Mouse (Mus musculus) kidney, postnatal 4 days (tissue): Measurements from ENCODE around the gene Sync.

Source experiments
- DNase-seq, 2 experiments: peaks; one replicate each; pipeline ENCODE4 v3.0.0; 2021; ENCODE audit warnings: mixed read lengths in 2 of 2

Gene Sync

GRCm38 (mm10) chr4:129307936-129308335 is 20.5 kb downstream of the Sync start:
- no peak for DNase-seq

GRCm38 (mm10) chr4:129313886-129314285 is 26.5 kb downstream of the Sync start:
- DNase-seq: no peak

- DNase-seq: no peak
Measured at GRCm38 (mm10) chr4:129320876-129321275, 33.5 kb downstream of the Sync start.

- no peak for DNase-seq
Measured at GRCm38 (mm10) chr4:129322042-129322441, 34.6 kb downstream of the Sync start.

DNA sequence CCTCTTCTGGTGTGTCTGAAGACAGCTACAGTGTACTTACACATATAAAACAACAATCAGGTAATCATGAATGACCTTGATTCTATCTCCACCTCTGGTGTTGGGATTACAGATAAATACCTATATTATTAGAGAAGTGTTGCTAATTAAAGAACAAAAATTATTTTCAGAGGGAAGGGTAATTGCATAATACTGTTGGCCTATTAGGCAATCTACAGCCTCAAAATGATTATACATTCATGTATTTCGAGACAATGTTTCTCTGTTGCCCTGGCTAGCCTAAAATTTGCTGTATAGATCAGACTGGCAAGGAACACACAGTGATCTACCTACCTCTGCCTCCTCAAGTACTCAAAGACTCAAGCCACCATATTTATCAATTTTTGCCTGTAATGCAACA is 36.1 kb downstream of the Sync start:
- DNase-seq: no peak

- no peak for DNase-seq
Measured at GRCm38 (mm10) chr4:129324756-129325155, 37.3 kb downstream of the Sync start.

DNA sequence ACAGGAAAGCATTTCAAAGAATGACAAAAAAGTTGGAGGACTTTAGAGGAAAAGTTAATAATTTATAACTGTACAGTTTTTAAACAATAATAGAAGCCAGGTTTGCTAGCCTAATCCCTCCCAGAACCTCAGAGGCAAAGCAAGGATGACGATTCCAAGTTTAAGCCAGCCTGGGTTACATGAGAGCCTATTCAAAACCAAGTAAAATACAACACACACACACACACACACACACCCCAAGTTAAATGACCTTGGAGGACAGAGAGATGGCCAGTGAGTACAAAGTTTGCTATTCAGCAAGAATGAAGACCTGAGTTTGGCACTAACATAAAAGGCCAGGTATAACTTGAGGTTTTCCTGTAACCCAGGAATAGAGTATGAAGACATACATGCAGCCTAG is 38.8 kb downstream of the Sync start:
- DNase-seq: no peak

DNA sequence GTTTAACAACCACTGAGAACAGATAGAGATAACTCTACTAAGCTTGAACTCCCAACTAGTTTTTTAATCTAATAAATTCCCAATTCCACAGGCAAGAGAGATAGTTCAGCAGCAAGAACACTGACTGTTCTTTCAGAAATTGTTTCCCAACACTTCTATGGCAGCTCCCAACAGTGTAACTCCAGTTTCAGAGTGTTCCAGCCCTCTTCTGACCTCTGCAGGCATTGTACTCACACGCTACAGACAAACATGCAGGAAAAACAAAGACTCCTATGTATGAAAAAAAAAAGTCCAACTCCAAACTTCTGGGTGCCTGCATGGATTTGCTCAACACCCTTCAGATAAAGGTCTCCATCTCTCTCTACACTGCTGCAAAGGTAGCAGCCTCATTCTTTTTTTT is 45.4 kb downstream of the Sync start:
- DNase-seq: no peak

DNA sequence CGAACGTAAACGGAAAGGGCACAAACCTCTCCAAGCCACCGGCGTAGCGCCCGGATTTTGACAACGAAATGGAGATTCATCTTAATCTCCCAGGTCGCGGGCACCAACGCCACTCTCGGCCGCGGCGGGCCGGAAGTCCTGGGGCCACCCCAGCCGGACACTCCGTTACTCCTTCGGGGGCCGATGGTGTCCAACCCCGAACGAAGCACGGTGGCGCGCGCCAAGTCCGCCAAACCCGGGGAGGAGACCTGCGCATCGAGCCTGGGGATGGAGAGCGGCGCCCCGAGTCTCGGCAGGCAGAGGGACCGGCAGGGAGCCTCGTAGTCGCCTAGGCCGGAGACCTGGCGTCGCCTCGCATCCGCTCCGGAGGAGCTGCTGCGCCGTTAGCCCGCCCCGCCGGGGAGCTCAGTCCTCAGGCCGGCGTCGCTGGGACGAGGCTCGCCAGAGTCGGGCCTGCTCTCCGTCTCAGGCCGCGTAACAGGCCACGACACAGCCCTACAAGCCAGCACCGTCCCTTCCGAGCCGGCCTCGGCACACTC is 47.3 kb downstream of the Sync start:
- DNase-seq: no peak

DNA sequence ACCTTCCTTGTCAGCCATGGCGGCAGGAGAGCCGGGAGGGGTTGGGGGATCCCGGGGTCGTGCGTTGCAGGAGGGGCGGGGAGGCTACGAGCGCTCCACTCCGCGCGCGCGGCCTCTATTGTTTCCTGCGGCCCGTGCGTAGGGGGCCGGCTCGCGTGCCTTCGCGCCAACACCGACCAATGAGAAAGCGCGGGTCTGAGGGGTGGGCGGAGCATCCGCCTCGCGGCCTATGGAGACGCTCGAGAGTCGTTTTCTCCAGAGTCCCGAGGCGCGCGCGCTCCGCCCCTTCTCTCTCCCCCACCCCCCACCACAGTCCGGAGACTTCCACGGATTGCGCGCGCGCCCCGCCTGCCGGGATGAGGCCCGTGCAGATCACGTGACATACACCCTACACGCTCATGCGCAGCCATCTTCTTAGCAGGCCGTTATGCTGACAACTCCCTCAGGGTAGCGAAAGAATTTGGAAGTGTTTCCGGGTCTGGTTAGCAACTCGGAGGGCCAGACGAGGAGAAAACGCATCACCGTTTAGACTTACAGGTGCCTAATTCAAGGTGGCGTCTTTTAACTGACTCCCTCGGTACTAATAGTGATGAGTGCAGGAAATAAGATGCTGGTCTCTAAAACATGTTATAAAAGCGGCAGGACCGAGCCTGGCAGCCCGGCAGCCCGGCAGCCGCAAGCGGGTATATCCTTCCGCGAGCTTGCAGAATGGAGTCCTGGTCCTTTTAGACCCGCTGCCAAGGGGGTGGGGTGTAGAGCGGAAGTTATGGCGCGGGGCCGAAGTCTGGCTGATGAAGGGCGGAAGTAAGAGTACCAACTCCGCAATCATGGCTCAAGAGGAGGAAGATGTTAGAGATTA is 48.0 kb downstream of the Sync start, which contains the start of the genes Rbbp4 and Zbtb8os:
Gene Rbbp4, minus strand, starts transcription at position 155 of the 859 bp plus-strand sequence.
Gene Zbtb8os, plus strand, starts transcription at position 480 of the 859 bp plus-strand sequence.
- peak; percentile 98 to 99 for DNase-seq

DNA sequence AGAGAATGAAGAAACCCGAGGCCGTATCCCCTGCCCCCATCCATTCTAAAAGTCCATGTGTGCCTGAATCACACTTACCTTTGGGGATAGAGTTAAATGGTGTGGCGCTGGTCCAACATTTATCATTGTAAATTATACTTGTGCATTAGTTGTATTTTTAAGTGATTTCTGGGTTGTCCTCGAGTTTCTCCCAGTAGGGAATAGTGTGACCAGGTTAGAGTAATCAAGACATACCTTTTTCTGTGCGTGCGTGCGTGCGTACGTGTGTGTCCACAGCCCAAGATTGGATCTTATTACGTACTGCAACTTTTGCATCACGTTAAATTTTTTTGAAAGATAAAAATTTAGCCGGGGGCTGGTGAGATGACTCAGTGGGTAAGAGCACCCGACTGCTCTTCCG is 48.9 kb downstream of the Sync start:
- DNase-seq: no peak

DNA sequence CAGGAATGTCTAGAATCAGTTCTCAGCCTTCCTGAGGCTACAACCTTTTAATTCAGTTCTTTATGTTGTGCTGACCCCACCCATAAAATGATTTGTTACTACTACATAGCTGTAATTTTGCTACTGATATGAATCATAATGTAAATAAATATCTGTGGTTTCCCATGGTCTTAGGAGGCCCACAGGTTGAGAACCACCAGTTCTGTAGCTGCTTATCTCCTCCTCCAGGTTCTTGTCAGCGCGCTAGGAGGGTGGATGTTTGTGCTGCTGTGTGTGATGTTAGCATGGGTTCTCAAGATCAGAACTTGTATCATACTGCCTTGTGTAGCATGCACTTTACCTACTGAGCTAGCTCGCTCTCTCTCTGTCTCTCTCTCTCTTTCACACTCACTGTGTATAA is 52.3 kb downstream of the Sync start:
- no peak for DNase-seq

DNA sequence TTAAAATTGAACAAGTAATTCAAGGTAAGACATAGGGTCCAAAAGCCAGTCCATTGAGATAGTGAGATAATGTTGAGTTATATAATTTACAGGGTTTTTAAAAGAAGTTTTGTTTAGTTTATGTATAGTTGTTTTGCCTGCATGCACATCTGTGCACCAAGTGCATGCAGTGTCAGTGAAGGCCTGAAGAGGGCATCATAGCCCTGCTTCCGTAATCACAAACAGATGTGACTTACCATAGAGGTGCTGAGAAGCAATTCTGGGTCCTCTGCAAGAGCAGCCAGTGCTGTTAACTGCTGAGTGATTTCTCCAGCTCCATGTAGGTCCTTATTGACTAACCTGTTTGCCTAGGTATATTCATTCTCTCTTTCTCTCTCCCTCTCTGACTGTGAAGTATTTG is 54.5 kb downstream of the Sync start:
- DNase-seq: no peak

DNA sequence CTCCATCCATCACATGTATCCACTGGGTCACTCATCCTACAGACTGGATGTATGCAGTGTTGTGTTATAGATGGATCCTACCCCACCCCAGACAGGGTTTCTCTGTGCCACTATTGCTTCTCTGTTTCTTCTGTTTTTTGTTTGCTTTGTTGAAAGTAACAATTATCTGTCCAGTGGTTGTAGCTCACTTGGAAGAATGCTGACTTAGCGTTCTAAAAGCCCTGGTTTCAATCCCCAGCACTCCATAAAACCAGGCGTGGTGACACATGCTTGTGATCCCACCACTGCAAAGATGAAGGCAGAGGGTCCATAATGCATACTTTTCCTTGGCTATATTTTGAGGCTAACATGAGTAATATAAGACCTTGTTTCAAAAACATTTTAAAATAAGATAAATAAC is 55.3 kb downstream of the Sync start:
- DNase-seq: no peak

- DNase-seq: no peak
Measured at GRCm38 (mm10) chr4:129346481-129347154, 59.2 kb downstream of the Sync start.

GRCm38 (mm10) chr4:129350644-129351043 is 63.2 kb downstream of the Sync start:
- DNase-seq: peak; percentile 89 to 90

- DNase-seq: no peak
Measured at GRCm38 (mm10) chr4:129351111-129351510, 63.7 kb downstream of the Sync start.

GRCm38 (mm10) chr4:129353176-129353575 is 65.8 kb downstream of the Sync start:
- DNase-seq: no peak

DNA sequence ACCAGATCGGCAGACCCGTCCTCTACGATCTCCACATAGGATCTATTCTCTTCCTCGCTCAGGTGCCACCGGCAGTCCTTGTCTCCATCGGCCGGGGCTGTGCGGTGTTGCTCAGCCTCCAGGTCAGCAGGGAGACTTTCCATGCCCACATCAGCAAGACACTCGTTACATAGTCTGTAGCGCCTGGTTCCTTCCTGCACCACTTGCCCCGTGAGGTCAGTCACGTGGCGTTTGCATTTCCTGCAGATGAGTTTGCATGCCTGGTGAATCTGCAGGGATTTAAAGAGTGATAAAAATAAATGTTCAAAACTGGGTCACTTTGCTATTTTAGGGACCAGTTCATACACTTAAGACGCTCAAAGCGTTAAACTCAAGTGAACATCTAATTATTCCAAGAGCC is 66.8 kb downstream of the Sync start:
- no peak for DNase-seq

GRCm38 (mm10) chr4:129357613-129358163 is 70.3 kb downstream of the Sync start:
- no peak for DNase-seq
